Mouse (Mus musculus): ENCODE measurements around the gene Tnf. TPM values are rescaled to one million over a fixed set of nuclear protein-coding genes. Genes with fewer than 3 reads are reported as not detected.
A peak's percentile ranks its signal among the peaks of the same experiment; 100 is the strongest.

Tnf gene
- not detected in 2 replicates for polyA plus RNA-seq (2014; fragmentation: Nextera tagmentation; extraction: Ambion mirVana)

- DNase-seq (ENCODE audit: low spot score) (no peak), ATAC-seq (ENCODE audit: low FRiP score) (no peak)
- H3K4me1 ChIP-seq (replicated peaks; ENCODE audit: control insufficient read depth, insufficient read depth, low read length), result no peaks in the 10 kb centered on the region
- H3K9me3 ChIP-seq (ENCODE audit: control insufficient read depth, low read length), result no peaks in the 10 kb centered on the region
- H3K4me3 ChIP-seq (replicated peaks; ENCODE audit: low read length), result no peak within 1 kb of the TSS
- H3K4me2 ChIP-seq (replicated peaks), result no peak within 1 kb of the TSS
- peaks cover 12% of the 10 kb centered on the region for H3K27me3 ChIP-seq (ENCODE audit: control insufficient read depth, insufficient read depth, low read length)
- no peaks in the 10 kb centered on the region for H3K36me3 ChIP-seq (replicated peaks; ENCODE audit: control insufficient read depth, insufficient read depth)
- WGBS, result 51% methylated on average over 13 of the region's 13 CpGs
- no peak within 1 kb of the TSS for H3K9ac ChIP-seq
- H3K27ac ChIP-seq, result no peak within 1 kb of the TSS
These were observed at the start of gene Tnf for GRCm38 (mm10) chr17:35201787-35202186. Gene Tnf, minus strand, starts transcription at chr17:35202007.

- ATAC-seq (ENCODE audit: low FRiP score), result no peak
These were observed 49.4 kb upstream of the Tnf start for GRCm38 (mm10) chr17:35251162-35251719.

GRCm38 (mm10) chr17:35250348-35251120 lies 48.7 kb upstream of the Tnf start:
- WGBS, result 93% methylated on average over 3 of the region's 3 CpGs
- no peak overlapping the region for H3K27ac ChIP-seq
- DNase-seq (ENCODE audit: low spot score), result no peak

More at GRCm38 (mm10) chr17:35251162-35251719, 49.4 kb upstream of the Tnf start:
- 89% methylated on average over 15 of the region's 15 CpGs for WGBS
- Histone ChIP-seq H3K4me3 (replicated peaks; ENCODE audit: low read length) (no peak overlapping the region), H3K9me3 (ENCODE audit: control insufficient read depth, low read length) (no peaks in the 10 kb centered on the region), H3K36me3 (replicated peaks; ENCODE audit: control insufficient read depth, insufficient read depth) (peaks cover 82% of the 10 kb centered on the region), H3K4me2 (replicated peaks) (no peak overlapping the region), H3K27me3 (ENCODE audit: control insufficient read depth, insufficient read depth, low read length) (no peaks in the 10 kb centered on the region), H3K27ac (no peak overlapping the region), H3K9ac (no peak overlapping the region), H3K4me1 (replicated peaks; ENCODE audit: control insufficient read depth, insufficient read depth, low read length) (no peaks in the 10 kb centered on the region; the same call in 1 of the 2 replicates)
- DNase-seq (ENCODE audit: low spot score), result no peak

GRCm38 (mm10) chr17:35249451-35250197 lies 47.8 kb upstream of the Tnf start:
- WGBS, result 81% methylated on average over 19 of the region's 19 CpGs
- H3K36me3 ChIP-seq (replicated peaks; ENCODE audit: control insufficient read depth, insufficient read depth), result peaks cover 98% of the 10 kb centered on the region
- peaks cover 12% of the 10 kb centered on the region; the same call in 1 of the 2 replicates for H3K4me1 ChIP-seq (replicated peaks; ENCODE audit: control insufficient read depth, insufficient read depth, low read length)
- H3K9me3 ChIP-seq (ENCODE audit: control insufficient read depth, low read length), result no peaks in the 10 kb centered on the region
- ATAC-seq (ENCODE audit: low FRiP score), result no peak
- H3K4me2 ChIP-seq (replicated peaks), result no peak overlapping the region
- no peaks in the 10 kb centered on the region for H3K27me3 ChIP-seq (ENCODE audit: control insufficient read depth, insufficient read depth, low read length)
- DNase-seq (ENCODE audit: low spot score), result no peak
- H3K4me3 ChIP-seq (replicated peaks; ENCODE audit: low read length), result no peak overlapping the region
- H3K9ac ChIP-seq, result no peak overlapping the region
- no peak overlapping the region for H3K27ac ChIP-seq

More at GRCm38 (mm10) chr17:35250348-35251120, 48.7 kb upstream of the Tnf start:
- H3K27me3 ChIP-seq (ENCODE audit: control insufficient read depth, insufficient read depth, low read length), result no peaks in the 10 kb centered on the region
- no peak for ATAC-seq (ENCODE audit: low FRiP score)
- no peak overlapping the region for H3K4me3 ChIP-seq (replicated peaks; ENCODE audit: low read length)
- no peak overlapping the region for H3K9ac ChIP-seq
- H3K4me2 ChIP-seq (replicated peaks), result no peak overlapping the region
- H3K4me1 ChIP-seq (replicated peaks; ENCODE audit: control insufficient read depth, insufficient read depth, low read length), result peaks cover 3% of the 10 kb centered on the region; the same call in 1 of the 2 replicates
- H3K36me3 ChIP-seq (replicated peaks; ENCODE audit: control insufficient read depth, insufficient read depth), result peaks cover 89% of the 10 kb centered on the region
- no peaks in the 10 kb centered on the region for H3K9me3 ChIP-seq (ENCODE audit: control insufficient read depth, low read length)

GRCm38 (mm10) chr17:35248986-35249385 lies 47.2 kb upstream of the Tnf start:
- no peaks in the 10 kb centered on the region for H3K9me3 ChIP-seq (ENCODE audit: control insufficient read depth, low read length)
- 89% methylated on average over 14 of the region's 14 CpGs for WGBS
- H3K9ac ChIP-seq, result no peak overlapping the region
- peaks cover 18% of the 10 kb centered on the region for H3K4me1 ChIP-seq (replicated peaks; ENCODE audit: control insufficient read depth, insufficient read depth, low read length)
- no peaks in the 10 kb centered on the region for H3K27me3 ChIP-seq (ENCODE audit: control insufficient read depth, insufficient read depth, low read length)
- peaks cover 99% of the 10 kb centered on the region for H3K36me3 ChIP-seq (replicated peaks; ENCODE audit: control insufficient read depth, insufficient read depth)
- no peak overlapping the region for H3K27ac ChIP-seq
- ATAC-seq (ENCODE audit: low FRiP score) (no peak), DNase-seq (ENCODE audit: low spot score) (no peak)
- H3K4me3 ChIP-seq (replicated peaks; ENCODE audit: low read length), result no peak overlapping the region
- no peak overlapping the region for H3K4me2 ChIP-seq (replicated peaks)

- Histone ChIP-seq H3K4me3 (replicated peaks; ENCODE audit: low read length) (no peak overlapping the region), H3K27me3 (ENCODE audit: control insufficient read depth, insufficient read depth, low read length) (no peaks in the 10 kb centered on the region), H3K36me3 (replicated peaks; ENCODE audit: control insufficient read depth, insufficient read depth) (peaks cover 89% of the 10 kb centered on the region), H3K27ac (no peak overlapping the region), H3K4me2 (replicated peaks) (no peak overlapping the region), H3K9me3 (ENCODE audit: control insufficient read depth, low read length) (no peaks in the 10 kb centered on the region), H3K4me1 (replicated peaks; ENCODE audit: control insufficient read depth, insufficient read depth, low read length) (peaks cover 26% of the 10 kb centered on the region), H3K9ac (no peak overlapping the region)
- WGBS, result 86% methylated on average over 7 of the region's 7 CpGs
- no peak for DNase-seq (ENCODE audit: low spot score)
- ATAC-seq (ENCODE audit: low FRiP score), result no peak
These were observed 45.3 kb upstream of the Tnf start for GRCm38 (mm10) chr17:35247144-35247543.

GRCm38 (mm10) chr17:35245731-35246623 lies 44.2 kb upstream of the Tnf start:
- no peaks in the 10 kb centered on the region for H3K9me3 ChIP-seq (ENCODE audit: control insufficient read depth, low read length)
- no peaks in the 10 kb centered on the region for H3K27me3 ChIP-seq (ENCODE audit: control insufficient read depth, insufficient read depth, low read length)
- WGBS, result 85% methylated on average over 15 of the region's 15 CpGs
- H3K4me3 ChIP-seq (replicated peaks; ENCODE audit: low read length), result no peak overlapping the region; the same call in 1 of the 2 replicates
- DNase-seq (ENCODE audit: low spot score), result no peak
- no peak for ATAC-seq (ENCODE audit: low FRiP score)
- peak overlapping the region; percentile 99; the same call in 1 of the 2 replicates for H3K9ac ChIP-seq
- no peak overlapping the region for H3K27ac ChIP-seq
- H3K4me1 ChIP-seq (replicated peaks; ENCODE audit: control insufficient read depth, insufficient read depth, low read length), result peaks cover 26% of the 10 kb centered on the region
- peak overlapping the region; percentile 67 for H3K4me2 ChIP-seq (replicated peaks)
- H3K36me3 ChIP-seq (replicated peaks; ENCODE audit: control insufficient read depth, insufficient read depth), result peaks cover 77% of the 10 kb centered on the region

GRCm38 (mm10) chr17:35244999-35245398 lies 43.2 kb upstream of the Tnf start:
- ATAC-seq (ENCODE audit: low FRiP score) (no peak), DNase-seq (ENCODE audit: low spot score) (no peak)
- Histone ChIP-seq H3K27ac (no peak overlapping the region), H3K4me3 (replicated peaks; ENCODE audit: low read length) (peak overlapping the region; percentile 90; the same call in 1 of the 2 replicates), H3K9me3 (ENCODE audit: control insufficient read depth, low read length) (no peaks in the 10 kb centered on the region), H3K27me3 (ENCODE audit: control insufficient read depth, insufficient read depth, low read length) (no peaks in the 10 kb centered on the region), H3K4me1 (replicated peaks; ENCODE audit: control insufficient read depth, insufficient read depth, low read length) (peaks cover 33% of the 10 kb centered on the region), H3K4me2 (replicated peaks) (peak overlapping the region; percentile 67), H3K36me3 (replicated peaks; ENCODE audit: control insufficient read depth, insufficient read depth) (peaks cover 68% of the 10 kb centered on the region), H3K9ac (peak overlapping the region; percentile 99; the same call in 1 of the 2 replicates)
- 65% methylated on average over 2 of the region's 2 CpGs for whole genome bisulfite sequencing
